Mouse (Mus musculus) liver, embryonic 13.5 days (tissue): ENCODE results near the gene Gm128. TPM values are rescaled to one million over a fixed set of nuclear protein-coding genes. Genes with fewer than 3 reads are reported as not detected.
A peak's percentile ranks its signal among the peaks of the same experiment; 100 is the strongest.

Experiments
- ATAC-seq: fragments of 200-750 bp; cut with Nextera tagmentation; 2 replicates; pipeline ENCODE4 v1.8.0; 2017; ENCODE audit warnings: low read depth, mild to moderate bottlenecking, moderate number of reproducible peaks, moderate library complexity
- DNase-seq: peaks from one replicate; pipeline ENCODE4 v3.0.0; 2022
- H3K27ac ChIP-seq: fragments of 300-500 bp; sonication (generic); 2 replicates; pipeline ENCODE4 v1.5.1; 2015; ENCODE audit warnings: moderate library complexity, mild to moderate bottlenecking, inconsistent platforms
- H3K27me3 ChIP-seq: fragments of 300-500 bp; sonication (generic); 2 replicates; pipeline ENCODE4 v1.6.1; 2015; ENCODE audit warnings: mild to moderate bottlenecking, inconsistent platforms
- H3K36me3 ChIP-seq: fragments of 300-500 bp; sonication (generic); 2 replicates; pipeline ENCODE4 v1.6.1; 2015; ENCODE audit warnings: mild to moderate bottlenecking, inconsistent platforms
- H3K4me1 ChIP-seq: fragments of 300-500 bp; sonication (generic); replicated peaks from 2 replicates; pipeline ENCODE4 v1.6.1; 2015; ENCODE audit warnings: inconsistent platforms
- H3K4me2 ChIP-seq: fragments of 300-500 bp; sonication (generic); 2 replicates; pipeline ENCODE4 v1.6.1; 2015; ENCODE audit warnings: inconsistent platforms, mild to moderate bottlenecking, moderate library complexity
- H3K4me3 ChIP-seq: fragments of 300-500 bp; sonication (generic); replicated peaks from 2 replicates; pipeline ENCODE4 v1.5.1; 2015; ENCODE audit warnings: mild to moderate bottlenecking, inconsistent platforms
- H3K9ac ChIP-seq: fragments of 300-500 bp; sonication (generic); 2 replicates; pipeline ENCODE4 v1.6.1; 2015; ENCODE audit warnings: mild to moderate bottlenecking, inconsistent platforms
- H3K9me3 ChIP-seq: fragments of 300-500 bp; sonication (generic); replicated peaks from 2 replicates; pipeline ENCODE4 v1.6.1; 2016; ENCODE audit warnings: inconsistent platforms
- WGBS: fragments of 180-500 bp; shearing (Covaris S2); methylation state at CpG from one replicate; pipeline ENCODE4 v1.1.7; 2015; ENCODE audit not compliant: insufficient replicate concordance; 5-methylcytosine and 5-hydroxymethylcytosine counted together
- polyA plus RNA-seq: library from polyadenylated mRNA; unstranded; fragments of >200 nt; fragmentation: Nextera tagmentation; extraction: Ambion mirVana; gene quantifications from 2 replicates; pipeline ENCODE4 v1.2.1, GENCODE M21; 2015

Gene Gm128
- polyA plus RNA-seq, 1 experiment from 2014 or later: 0.16 TPM

GRCm38 (mm10) chr3:95243086-95243485, 1.7 kb upstream of the Gm128 start:
- DNase-seq (no peak), ATAC-seq (no peak)
- H3K27ac ChIP-seq: no peak overlapping the region
- no peak overlapping the region for H3K4me2 ChIP-seq
- no peaks in the 10 kb centered on the region for H3K9me3 ChIP-seq
- H3K4me1 ChIP-seq: peaks cover 19% of the 10 kb centered on the region
- H3K9ac ChIP-seq: no peak overlapping the region
- no peaks in the 10 kb centered on the region for H3K27me3 ChIP-seq
- no peak overlapping the region for H3K4me3 ChIP-seq
- WGBS: 73% methylated on average over 2 of the region's 2 CpGs
- H3K36me3 ChIP-seq: peaks cover 3% of the 10 kb centered on the region

GRCm38 (mm10) chr3:95240900-95241299, 498 bp downstream of the Gm128 start:
- Histone ChIP-seq H3K36me3 (peaks cover 25% of the 10 kb centered on the region), H3K27ac (no peak overlapping the region), H3K27me3 (no peaks in the 10 kb centered on the region), H3K4me3 (no peak overlapping the region), H3K4me2 (peak overlapping the region; percentile 8), H3K9ac (peak overlapping the region; percentile 28; the same call in 1 of the 2 replicates), H3K4me1 (peaks cover 10% of the 10 kb centered on the region), H3K9me3 (no peaks in the 10 kb centered on the region)
- ATAC-seq (no peak), DNase-seq (no peak)
- 45% methylated on average over 17 of the region's 17 CpGs for WGBS

- H3K9me3 ChIP-seq: no peaks in the 10 kb centered on the region
- H3K4me1 ChIP-seq: peaks cover 10% of the 10 kb centered on the region
- H3K36me3 ChIP-seq: peaks cover 34% of the 10 kb centered on the region
- H3K4me3 ChIP-seq: no peak overlapping the region
- no peak for ATAC-seq
- no peak for DNase-seq
- no peaks in the 10 kb centered on the region for H3K27me3 ChIP-seq
- no peak overlapping the region for H3K9ac ChIP-seq
- 76% methylated on average over 12 of the region's 12 CpGs for WGBS
- H3K4me2 ChIP-seq: no peak overlapping the region
- no peak overlapping the region for H3K27ac ChIP-seq
Observed at GRCm38 (mm10) chr3:95239971-95240370, 1.4 kb downstream of the Gm128 start.

GRCm38 (mm10) chr3:95239022-95239421, 2.4 kb downstream of the Gm128 start:
- DNase-seq (no peak), ATAC-seq (no peak)
- Histone ChIP-seq H3K27ac (no peak overlapping the region), H3K4me1 (peaks cover 10% of the 10 kb centered on the region), H3K36me3 (peaks cover 44% of the 10 kb centered on the region), H3K9ac (no peak overlapping the region), H3K27me3 (no peaks in the 10 kb centered on the region), H3K4me3 (no peak overlapping the region), H3K9me3 (no peaks in the 10 kb centered on the region), H3K4me2 (no peak overlapping the region)
- WGBS: 75% methylated on average over 6 of the region's 6 CpGs

GRCm38 (mm10) chr3:95237541-95238099, 3.8 kb downstream of the Gm128 start:
- Histone ChIP-seq H3K27me3 (no peaks in the 10 kb centered on the region), H3K27ac (no peak overlapping the region), H3K4me1 (peaks cover 16% of the 10 kb centered on the region), H3K4me2 (no peak overlapping the region), H3K4me3 (no peak overlapping the region), H3K9me3 (no peaks in the 10 kb centered on the region), H3K9ac (no peak overlapping the region), H3K36me3 (peaks cover 58% of the 10 kb centered on the region)
- no peak for ATAC-seq
- 84% methylated on average over 8 of the region's 8 CpGs for WGBS
- DNase-seq: no peak

- no peak for DNase-seq
- Histone ChIP-seq H3K9ac (no peak overlapping the region), H3K27me3 (no peaks in the 10 kb centered on the region), H3K36me3 (peaks cover 71% of the 10 kb centered on the region), H3K27ac (no peak overlapping the region), H3K4me3 (no peak overlapping the region), H3K9me3 (no peaks in the 10 kb centered on the region), H3K4me1 (peaks cover 32% of the 10 kb centered on the region), H3K4me2 (no peak overlapping the region)
- WGBS: 89% methylated on average over 23 of the region's 23 CpGs
- no peak for ATAC-seq
Observed at GRCm38 (mm10) chr3:95235386-95236301, 5.8 kb downstream of the Gm128 start.

- H3K9me3 ChIP-seq: no peaks in the 10 kb centered on the region
- WGBS: 87% methylated on average over 16 of the region's 16 CpGs
- H3K27me3 ChIP-seq: no peaks in the 10 kb centered on the region
- DNase-seq: no peak
- H3K4me2 ChIP-seq: no peak overlapping the region
- no peak for ATAC-seq
- H3K9ac ChIP-seq: no peak overlapping the region
- H3K27ac ChIP-seq: no peak overlapping the region
- H3K4me3 ChIP-seq: no peak overlapping the region
- H3K4me1 ChIP-seq: peaks cover 39% of the 10 kb centered on the region
- peaks cover 71% of the 10 kb centered on the region for H3K36me3 ChIP-seq
Observed at GRCm38 (mm10) chr3:95233303-95233980, 8.0 kb downstream of the Gm128 start.

GRCm38 (mm10) chr3:95232771-95233170, 8.6 kb downstream of the Gm128 start:
- H3K27ac ChIP-seq: 0 out of 2 replicates have a peak overlapping the region, but pooled peaks have one; percentile 93
- no peak for ATAC-seq

GRCm38 (mm10) chr3:95231298-95232221, 9.8 kb downstream of the Gm128 start, which contains the start of gene Mllt11:
Gene Mllt11 (minus strand): TSS chr3:95232171.
- Histone ChIP-seq H3K9ac (peak within 1 kb of the TSS; percentile 96), H3K4me1 (peaks cover 53% of the 10 kb centered on the region), H3K4me3 (peak within 1 kb of the TSS; percentile 85), H3K9me3 (no peaks in the 10 kb centered on the region), H3K27me3 (no peaks in the 10 kb centered on the region), H3K4me2 (peak within 1 kb of the TSS; percentile 97), H3K36me3 (peaks cover 53% of the 10 kb centered on the region), H3K27ac (peak within 1 kb of the TSS; percentile 93)
- WGBS: 40% methylated on average over 13 of the region's 13 CpGs
- peak; percentile 16 for DNase-seq
- ATAC-seq: peak; percentile 27

More at GRCm38 (mm10) chr3:95232771-95233170, 8.6 kb downstream of the Gm128 start:
- Histone ChIP-seq H3K36me3 (peaks cover 65% of the 10 kb centered on the region), H3K4me3 (no peak overlapping the region), H3K4me1 (peaks cover 44% of the 10 kb centered on the region), H3K4me2 (peak overlapping the region; percentile 97; the same call in 1 of the 2 replicates), H3K27me3 (no peaks in the 10 kb centered on the region), H3K9me3 (no peaks in the 10 kb centered on the region), H3K9ac (peak overlapping the region; percentile 6; the same call in 1 of the 2 replicates)
- WGBS: 68% methylated on average over 7 of the region's 7 CpGs
- DNase-seq: no peak

- peak overlapping the region; percentile 96 for H3K9ac ChIP-seq
- no peaks in the 10 kb centered on the region for H3K9me3 ChIP-seq
- H3K27me3 ChIP-seq: no peaks in the 10 kb centered on the region
- H3K27ac ChIP-seq: peak overlapping the region; percentile 93
- peaks cover 54% of the 10 kb centered on the region for H3K4me1 ChIP-seq
- H3K4me3 ChIP-seq: peak overlapping the region; percentile 85
- WGBS: 19% methylated on average over 8 of the region's 8 CpGs
- DNase-seq: peak; percentile 39
- H3K4me2 ChIP-seq: peak overlapping the region; percentile 97
- peak; percentile 44 for ATAC-seq
- H3K36me3 ChIP-seq: peaks cover 46% of the 10 kb centered on the region
Observed at GRCm38 (mm10) chr3:95230495-95231297, 10.7 kb downstream of the Gm128 start.
